Mouse (Mus musculus) hindbrain, postnatal 0 days (tissue): ENCODE data around the gene Mus81. TPM values are rescaled to one million over a fixed set of nuclear protein-coding genes. Genes with fewer than 3 reads are reported as not detected.

ENCODE experiments used
- ATAC-seq: fragments of 200-750 bp; cut with Nextera tagmentation; 2 replicates; pipeline ENCODE4 v1.8.0; 2017; ENCODE audit warnings: mild to moderate bottlenecking, moderate TSS enrichment, moderate library complexity
- DNase-seq: peaks from one replicate; pipeline ENCODE4 v3.0.0-alpha.2; 2015; ENCODE audit warnings: low spot score
- H3K27ac ChIP-seq: fragments of 300-500 bp; sonication (generic); 2 replicates; pipeline ENCODE4 v1.5.1; 2014; ENCODE audit warnings: mild to moderate bottlenecking
- H3K27me3 ChIP-seq: fragments of 300-500 bp; sonication (generic); 2 replicates; pipeline ENCODE4 v1.6.1; 2014; ENCODE audit warnings: low read length, mixed read lengths; ENCODE audit not compliant: insufficient read depth
- H3K36me3 ChIP-seq: fragments of 300-500 bp; sonication (generic); 2 replicates; pipeline ENCODE4 v1.6.1; 2014; ENCODE audit warnings: low read length, mixed read lengths; ENCODE audit not compliant: insufficient read depth
- H3K4me1 ChIP-seq: fragments of 300-500 bp; sonication (generic); 2 replicates; pipeline ENCODE4 v1.6.1; 2014; ENCODE audit warnings: antibody characterized with exemption, low read length, mixed read lengths; ENCODE audit not compliant: insufficient read depth
- H3K4me2 ChIP-seq: fragments of 300-500 bp; sonication (generic); 2 replicates; pipeline ENCODE4 v1.6.1; 2014; ENCODE audit warnings: low read depth, mild to moderate bottlenecking, low read length, moderate library complexity, mixed read lengths
- H3K4me3 ChIP-seq: fragments of 300-500 bp; sonication (generic); 2 replicates; pipeline ENCODE4 v1.5.1; 2014; ENCODE audit warnings: low read length
- H3K9ac ChIP-seq: fragments of 300-500 bp; sonication (generic); replicated peaks from 2 replicates; pipeline ENCODE4 v1.6.1; 2014; ENCODE audit warnings: mild to moderate bottlenecking, low read length, moderate library complexity, mixed read lengths
- H3K9me3 ChIP-seq: fragments of 300-500 bp; sonication (generic); 2 replicates; pipeline ENCODE4 v1.6.1; 2016; ENCODE audit warnings: low read length, mixed read lengths
- CTCF ChIP-seq: IDR thresholded peaks from 2 replicates; pipeline ENCODE4 v1.5.1; 2016; ENCODE audit warnings: antibody characterized with exemption, control low read depth, low read depth
- WGBS: fragments of 180-500 bp; shearing (Covaris S2); extraction: QIAGEN DNeasy Blood & Tissue Kit; methylation state at CpG from one replicate; pipeline ENCODE4 v1.1.7; 2014; 5-methylcytosine and 5-hydroxymethylcytosine counted together
- polyA plus RNA-seq: library from polyadenylated mRNA; unstranded; fragments of >200 nt; fragmentation: Nextera tagmentation; extraction: Ambion mirVana; gene quantifications from 2 replicates; pipeline ENCODE4 v1.2.1, GENCODE M21; 2015
- total RNA-seq: library from RNA; depleted of rRNA; stranded (reverse); fragments of >200 nt; gene quantifications from 2 replicates; pipeline ENCODE4 v1.2.3, GENCODE M21; 2014

Gene Mus81
- total and polyA plus RNA-seq, 2 experiments from 2014 or later: 27.4 to 58.8 TPM

GRCm38 (mm10) chr19:5460465-5460911, 27.7 kb downstream of the Mus81 start, which contains the start of gene Fibp:
Fibp (plus strand) TSS chr19:5460615.
- TF ChIP-seq CTCF: no peak
- Histone ChIP-seq H3K9ac (peak within 1 kb of the TSS; percentile 73), H3K27me3 (no peaks in the 10 kb centered on the region), H3K4me2 (peak within 1 kb of the TSS; percentile 79), H3K27ac (peak within 1 kb of the TSS; percentile 65), H3K4me1 (peaks cover 20% of the 10 kb centered on the region), H3K36me3 (peaks cover 18% of the 10 kb centered on the region; the same call in 1 of the 2 replicates), H3K4me3 (peak within 1 kb of the TSS; percentile 62), H3K9me3 (no peaks in the 10 kb centered on the region)
- DNase-seq (peak; percentile 96), ATAC-seq (peak; percentile 71)
- under 1% methylated on average over 32 of the region's 32 CpGs for WGBS

GRCm38 (mm10) chr19:5459896-5460295, 28.3 kb downstream of the Mus81 start:
- WGBS: 22% methylated on average over 3 of the region's 3 CpGs
- no peak for ATAC-seq
- TF ChIP-seq CTCF: no peak
- peaks cover 12% of the 10 kb centered on the region; the same call in 1 of the 2 replicates for H3K36me3 ChIP-seq
- H3K9me3 ChIP-seq: no peaks in the 10 kb centered on the region
- peak overlapping the region; percentile 62 for H3K4me3 ChIP-seq
- H3K9ac ChIP-seq: peak overlapping the region; percentile 73
- peak overlapping the region; percentile 65; the same call in 1 of the 2 replicates for H3K27ac ChIP-seq
- H3K4me2 ChIP-seq: peak overlapping the region; percentile 79
- H3K27me3 ChIP-seq: no peaks in the 10 kb centered on the region
- DNase-seq: no peak
- peaks cover 25% of the 10 kb centered on the region for H3K4me1 ChIP-seq

- no peak overlapping the region for H3K9ac ChIP-seq
- H3K4me2 ChIP-seq: no peak overlapping the region
- no peak overlapping the region for H3K4me3 ChIP-seq
- no peak for TF ChIP-seq CTCF
- H3K27me3 ChIP-seq: no peaks in the 10 kb centered on the region
- ATAC-seq (no peak), DNase-seq (no peak)
- no peak overlapping the region for H3K27ac ChIP-seq
- WGBS: 66% methylated on average over 7 of the region's 7 CpGs
- H3K4me1 ChIP-seq: peaks cover 27% of the 10 kb centered on the region
- H3K9me3 ChIP-seq: no peaks in the 10 kb centered on the region
- peaks cover 12% of the 10 kb centered on the region; the same call in 1 of the 2 replicates for H3K36me3 ChIP-seq
Observed at GRCm38 (mm10) chr19:5459019-5459418, 29.2 kb downstream of the Mus81 start.

GRCm38 (mm10) chr19:5457746-5458442, 30.3 kb downstream of the Mus81 start, which contains the start of gene Ccdc85b:
Ccdc85b (minus strand) TSS chr19:5457894.
- no peak for TF ChIP-seq CTCF
- H3K27me3 ChIP-seq: no peaks in the 10 kb centered on the region
- 0 out of 2 replicates have a peak, but pooled peaks cover 4% of the 10 kb centered on the region for H3K36me3 ChIP-seq
- 13% methylated on average over 14 of the region's 14 CpGs for WGBS
- peak within 1 kb of the TSS; percentile 66 for H3K4me3 ChIP-seq
- no peaks in the 10 kb centered on the region for H3K9me3 ChIP-seq
- peaks cover 27% of the 10 kb centered on the region for H3K4me1 ChIP-seq
- peak within 1 kb of the TSS; percentile 96 for H3K4me2 ChIP-seq
- peak within 1 kb of the TSS; percentile 99 for H3K27ac ChIP-seq
- H3K9ac ChIP-seq: peak within 1 kb of the TSS; percentile 82
- ATAC-seq (no peak), DNase-seq (no peak)

- peak overlapping the region; percentile 96 for H3K4me2 ChIP-seq
- no peak; the same call in 1 of the 2 replicates for TF ChIP-seq CTCF
- peak overlapping the region; percentile 66 for H3K4me3 ChIP-seq
- ATAC-seq: peak; percentile 94
- under 1% methylated on average over 70 of the region's 70 CpGs for WGBS
- peak overlapping the region; percentile 99 for H3K27ac ChIP-seq
- no peaks in the 10 kb centered on the region for H3K27me3 ChIP-seq
- H3K36me3 ChIP-seq: no peaks in the 10 kb centered on the region
- no peaks in the 10 kb centered on the region for H3K9me3 ChIP-seq
- peak; percentile 97 for DNase-seq
- H3K4me1 ChIP-seq: peaks cover 27% of the 10 kb centered on the region
- H3K9ac ChIP-seq: peak overlapping the region; percentile 82
Observed at GRCm38 (mm10) chr19:5456922-5457745, 31.1 kb downstream of the Mus81 start.

GRCm38 (mm10) chr19:5456241-5456921, 31.8 kb downstream of the Mus81 start:
- Histone ChIP-seq H3K4me3 (peak overlapping the region; percentile 66), H3K9ac (peak overlapping the region; percentile 82), H3K27me3 (no peaks in the 10 kb centered on the region), H3K4me1 (peaks cover 23% of the 10 kb centered on the region), H3K27ac (peak overlapping the region; percentile 99), H3K4me2 (peak overlapping the region; percentile 96), H3K36me3 (no peaks in the 10 kb centered on the region), H3K9me3 (no peaks in the 10 kb centered on the region)
- ATAC-seq (no peak), DNase-seq (peak; percentile 10)
- no peak for TF ChIP-seq CTCF
- WGBS: 3% methylated on average over 26 of the region's 26 CpGs
